Mouse (Mus musculus) forebrain, embryonic 14.5 days (tissue): ENCODE results near the gene Zbtb1. TPM values are rescaled to one million over a fixed set of nuclear protein-coding genes. Genes with fewer than 3 reads are reported as not detected.

Experiments
- ATAC-seq: fragments of 200-750 bp; cut with Nextera tagmentation; 2 replicates; pipeline ENCODE4 v1.8.0; 2017; ENCODE audit warnings: mild to moderate bottlenecking, moderate library complexity
- DNase-seq: peaks from one replicate; pipeline ENCODE4 v3.0.0-alpha.2; 2015; ENCODE audit warnings: low spot score
- H3K27ac ChIP-seq: fragments of 300-500 bp; sonication (generic); 2 replicates; pipeline ENCODE4 v1.5.1; 2014; ENCODE audit warnings: low read depth, mild to moderate bottlenecking, control low read depth, low read length, moderate library complexity
- H3K27me3 ChIP-seq: fragments of 300-500 bp; sonication (generic); replicated peaks from 2 replicates; pipeline ENCODE4 v1.6.1; 2014; ENCODE audit warnings: low read length, control low read depth, mixed read lengths; ENCODE audit not compliant: control insufficient read depth, insufficient read depth
- H3K36me3 ChIP-seq: fragments of 300-500 bp; sonication (generic); 2 replicates; pipeline ENCODE4 v1.6.1; 2014; ENCODE audit warnings: low read length, control low read depth; ENCODE audit not compliant: control insufficient read depth, insufficient read depth
- H3K4me1 ChIP-seq: fragments of 300-500 bp; sonication (generic); 2 replicates; pipeline ENCODE4 v1.6.1; 2014; ENCODE audit warnings: antibody characterized with exemption, low read length, control low read depth; ENCODE audit not compliant: control insufficient read depth, insufficient read depth
- H3K4me2 ChIP-seq: fragments of 300-500 bp; sonication (generic); 2 replicates; pipeline ENCODE4 v1.6.1; 2014; ENCODE audit warnings: mild to moderate bottlenecking, control low read depth, low read length
- H3K4me3 ChIP-seq: fragments of 300-500 bp; sonication (generic); 2 replicates; pipeline ENCODE4 v1.5.1; 2014; ENCODE audit warnings: low read depth, low read length, control low read depth
- H3K9ac ChIP-seq: fragments of 300-500 bp; sonication (generic); 2 replicates; pipeline ENCODE4 v1.6.1; 2014; ENCODE audit warnings: mild to moderate bottlenecking, low read length, control low read depth, moderate library complexity
- H3K9me3 ChIP-seq: fragments of 300-500 bp; sonication (generic); replicated peaks from 2 replicates; pipeline ENCODE4 v1.6.1; 2016; ENCODE audit warnings: low read length, control low read depth, mixed read lengths; ENCODE audit not compliant: control insufficient read depth
- WGBS: fragments of 180-500 bp; shearing (Covaris S2); extraction: QIAGEN DNeasy Blood & Tissue Kit; methylation state at CpG from one replicate; pipeline ENCODE4 v1.1.7; 2014; 5-methylcytosine and 5-hydroxymethylcytosine counted together
- polyA plus RNA-seq: library from polyadenylated mRNA; unstranded; fragments of >200 nt; fragmentation: Nextera tagmentation; extraction: Ambion mirVana; gene quantifications from 2 replicates; pipeline ENCODE4 v1.2.1, GENCODE M21; 2014

Gene Zbtb1
- polyA plus RNA-seq, 1 experiment from 2014 or later, result 4.2 TPM

GRCm38 (mm10) chr12:76368201-76368789, 1.8 kb upstream of the Zbtb1 start:
- DNase-seq, result no peak
- WGBS, result 8% methylated on average over 9 of the region's 9 CpGs
- ATAC-seq, result no peak

GRCm38 (mm10) chr12:76368790-76369205, 1.3 kb upstream of the Zbtb1 start:
- Histone ChIP-seq H3K9me3 (no peaks in the 10 kb centered on the region), H3K9ac (peak overlapping the region; percentile 98)

More at GRCm38 (mm10) chr12:76368201-76368789, 1.8 kb upstream of the Zbtb1 start:
- no peaks in the 10 kb centered on the region for H3K27me3 ChIP-seq
- no peaks in the 10 kb centered on the region for H3K36me3 ChIP-seq
- H3K27ac ChIP-seq, result peak overlapping the region; percentile 97; the same call in 1 of the 2 replicates
- no peaks in the 10 kb centered on the region for H3K9me3 ChIP-seq
- H3K4me1 ChIP-seq, result peaks cover 31% of the 10 kb centered on the region
- peak overlapping the region; percentile 80 for H3K4me2 ChIP-seq
- H3K9ac ChIP-seq, result peak overlapping the region; percentile 98
- peak overlapping the region; percentile 90 for H3K4me3 ChIP-seq

GRCm38 (mm10) chr12:76369206-76369977, 674 bp upstream of the Zbtb1 start, which contains the start of gene Zbtb25:
Zbtb25 (minus strand) TSS chr12:76369602.
- H3K9me3 ChIP-seq, result no peaks in the 10 kb centered on the region
- H3K36me3 ChIP-seq, result no peaks in the 10 kb centered on the region
- peak within 1 kb of the TSS; percentile 90 for H3K4me3 ChIP-seq
- H3K4me1 ChIP-seq, result peaks cover 31% of the 10 kb centered on the region
- under 1% methylated on average over 91 of the region's 96 CpGs for WGBS
- peak; percentile 84 for ATAC-seq
- H3K4me2 ChIP-seq, result peak within 1 kb of the TSS; percentile 80
- peak within 1 kb of the TSS; percentile 98 for H3K9ac ChIP-seq
- peak; percentile 96 for DNase-seq
- no peaks in the 10 kb centered on the region for H3K27me3 ChIP-seq
- peak within 1 kb of the TSS; percentile 97 for H3K27ac ChIP-seq

More at GRCm38 (mm10) chr12:76368790-76369205, 1.3 kb upstream of the Zbtb1 start:
- ATAC-seq (peak; percentile 47), DNase-seq (peak; percentile 78)
- H3K4me2 ChIP-seq, result peak overlapping the region; percentile 80
- no peaks in the 10 kb centered on the region for H3K36me3 ChIP-seq
- no peaks in the 10 kb centered on the region for H3K27me3 ChIP-seq
- peak overlapping the region; percentile 97 for H3K27ac ChIP-seq
- peak overlapping the region; percentile 90 for H3K4me3 ChIP-seq
- WGBS, result under 1% methylated on average over 26 of the region's 26 CpGs
- H3K4me1 ChIP-seq, result peaks cover 31% of the 10 kb centered on the region

- Histone ChIP-seq H3K27ac (peak overlapping the region; percentile 97), H3K4me3 (peak overlapping the region; percentile 90), H3K9me3 (no peaks in the 10 kb centered on the region), H3K4me1 (peaks cover 30% of the 10 kb centered on the region), H3K36me3 (no peaks in the 10 kb centered on the region), H3K9ac (peak overlapping the region; percentile 98), H3K27me3 (no peaks in the 10 kb centered on the region), H3K4me2 (peak overlapping the region; percentile 80)
- DNase-seq (peak; percentile 76), ATAC-seq (peak; percentile 49)
- WGBS, result under 1% methylated on average over 56 of the region's 63 CpGs
Observed at GRCm38 (mm10) chr12:76370831-76371571, 935 bp downstream of the Zbtb1 start.

GRCm38 (mm10) chr12:76372046-76372445, 2.0 kb downstream of the Zbtb1 start:
- no peak for ATAC-seq
- peak overlapping the region; percentile 90 for H3K4me3 ChIP-seq
- WGBS, result 39% methylated on average over 7 of the region's 7 CpGs
- no peak for DNase-seq
- H3K9me3 ChIP-seq, result no peaks in the 10 kb centered on the region
- peak overlapping the region; percentile 98; the same call in 1 of the 2 replicates for H3K9ac ChIP-seq
- no peak overlapping the region for H3K27ac ChIP-seq
- peaks cover 25% of the 10 kb centered on the region for H3K4me1 ChIP-seq
- H3K27me3 ChIP-seq, result no peaks in the 10 kb centered on the region
- H3K4me2 ChIP-seq, result peak overlapping the region; percentile 80
- H3K36me3 ChIP-seq, result no peaks in the 10 kb centered on the region

GRCm38 (mm10) chr12:76372881-76373818, 3.1 kb downstream of the Zbtb1 start:
- H3K9me3 ChIP-seq, result no peaks in the 10 kb centered on the region
- ATAC-seq (no peak), DNase-seq (no peak)
- no peak overlapping the region for H3K9ac ChIP-seq
- H3K27ac ChIP-seq, result no peak overlapping the region
- no peak overlapping the region for H3K4me2 ChIP-seq
- no peak overlapping the region for H3K4me3 ChIP-seq
- H3K36me3 ChIP-seq, result no peaks in the 10 kb centered on the region
- H3K27me3 ChIP-seq, result no peaks in the 10 kb centered on the region
- H3K4me1 ChIP-seq, result peaks cover 14% of the 10 kb centered on the region
- WGBS, result 74% methylated on average over 5 of the region's 7 CpGs

- ATAC-seq, result no peak
- 76% methylated on average over 6 of the region's 6 CpGs for WGBS
- Histone ChIP-seq H3K27ac (no peak overlapping the region), H3K4me2 (no peak overlapping the region), H3K36me3 (no peaks in the 10 kb centered on the region), H3K9me3 (no peaks in the 10 kb centered on the region), H3K4me3 (no peak overlapping the region), H3K27me3 (no peaks in the 10 kb centered on the region), H3K4me1 (peaks cover 9% of the 10 kb centered on the region; the same call in 1 of the 2 replicates), H3K9ac (no peak overlapping the region)
- DNase-seq, result no peak
Observed at GRCm38 (mm10) chr12:76373991-76374390, 3.9 kb downstream of the Zbtb1 start.

GRCm38 (mm10) chr12:76374911-76375310, 4.8 kb downstream of the Zbtb1 start:
- Histone ChIP-seq H3K27ac (no peak overlapping the region), H3K27me3 (no peaks in the 10 kb centered on the region), H3K9me3 (no peaks in the 10 kb centered on the region), H3K4me3 (no peak overlapping the region), H3K36me3 (no peaks in the 10 kb centered on the region), H3K4me1 (peaks cover 9% of the 10 kb centered on the region; the same call in 1 of the 2 replicates), H3K4me2 (no peak overlapping the region), H3K9ac (no peak overlapping the region)
- ATAC-seq (no peak), DNase-seq (no peak)
- WGBS, result 89% methylated on average over 4 of the region's 4 CpGs
